9 mouse cellular contexts compared by ENCODE assay signal in the genomic region with DNA sequence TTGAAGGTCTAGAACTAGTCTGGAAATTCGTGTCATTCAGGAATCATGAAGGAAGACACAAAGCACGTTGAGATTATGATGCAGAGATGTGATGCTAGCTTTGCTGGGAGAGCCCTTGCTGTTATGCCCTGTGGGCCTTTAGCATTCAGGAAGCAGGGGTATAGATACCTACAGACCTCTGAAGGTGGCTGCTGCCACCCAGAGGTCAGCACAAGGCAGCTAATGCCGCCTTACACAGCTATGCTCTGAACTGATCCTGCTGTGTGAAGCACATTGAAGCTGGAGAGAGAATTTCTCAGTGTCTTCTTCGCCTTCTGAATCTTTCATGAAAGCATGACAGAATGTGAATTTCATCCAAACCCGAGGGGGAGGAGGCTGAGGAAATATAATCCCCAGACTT. TPM values are rescaled to one million over a fixed set of nuclear protein-coding genes. Genes with fewer than 3 reads are reported as not detected.
DNase-seq lines count a peak whose midpoint lies in the region; TF ChIP-seq lines count a peak whose summit lies in the region.
"Had no signal": no experiment of that assay in that cellular context is flagged by ENCODE, and none has a peak within 500 bp of the region (broad histone marks: within the 10 kb centered on the region; RNA-seq: fewer than 3 reads in every experiment).

No protein-coding gene starts in this region.

- no peak overlapping the region for H3K4me3 ChIP-seq in left cerebral cortex, adult 2 months
- H3K4me3 ChIP-seq in embryonic facial prominence, embryonic 10.5 days: no peak overlapping the region
- H3K4me3 ChIP-seq: liver, embryonic 13.5 days had no signal

- WGBS in embryonic facial prominence, embryonic 10.5 days: 22% methylated on average over 5 of the region's 5 CpGs

- H3K9me3 ChIP-seq in embryonic facial prominence, embryonic 10.5 days: no peaks in the 10 kb centered on the region
- H3K9me3 ChIP-seq: liver, embryonic 13.5 days had no signal

- DNase-seq in adrenal gland, adult 2 months: peak; percentile 4
- no peak for DNase-seq in adrenal gland, postnatal 4 days (ENCODE audit: low spot score in 2 of 2)
- no peak for DNase-seq in left cerebral cortex, adult 2 months (ENCODE audit: extremely low spot score in 1 of 2, low spot score in 2 of 2)
- DNase-seq in left cerebral cortex, adult 8-10 months (ENCODE audit: low spot score in 2 of 2): no peak
- peak; percentile 17 for DNase-seq in Muller cell, postnatal 12 days (ENCODE audit: inconsistent ontology term)
- peak; percentile 11 for DNase-seq in embryonic facial prominence, embryonic 10.5 days (ENCODE audit: low spot score)
- peak; percentile 59 for DNase-seq in naive thymus-derived CD4-positive, alpha-beta T cell, adult 2 months (ENCODE audit: low read depth)
- DNase-seq in ovary, postnatal 10 days (ENCODE audit: low spot score): no peak
- DNase-seq: liver, embryonic 13.5 days had no signal

- no peak overlapping the region for H3K27ac ChIP-seq in left cerebral cortex, adult 2 months
- H3K27ac ChIP-seq in embryonic facial prominence, embryonic 10.5 days (replicated peaks): no peak overlapping the region
- H3K27ac ChIP-seq: liver, embryonic 13.5 days had no signal

- intact Hi-C loops in left cerebral cortex, adult 2 months (cut with DNase I): loop anchor here (5.0 kb wide), 2 partner anchors 198 to 238 kb away; no protein-coding TSS in a partner anchor

- peak; percentile 67 for TF ChIP-seq CTCF in left cerebral cortex, adult 2 months (IDR thresholded peaks at IDR 0.05)

- H3K4me1 ChIP-seq in embryonic facial prominence, embryonic 10.5 days: peaks cover 11% of the 10 kb centered on the region

- H3K36me3 ChIP-seq in embryonic facial prominence, embryonic 10.5 days (replicated peaks): no peaks in the 10 kb centered on the region
- H3K36me3 ChIP-seq: liver, embryonic 13.5 days had no signal

- H3K27me3 ChIP-seq in embryonic facial prominence, embryonic 10.5 days (replicated peaks; ENCODE audit: low read depth, poor library complexity, severe bottlenecking): peaks cover 10% of the 10 kb centered on the region

RNA-seq across cellular contexts. Expression of gene Syne1, which starts 3.7 kb away (rescaled TPM):
- 10 to 100 TPM; 21.0 to 21.2 TPM for total RNA-seq in adrenal gland, adult 2 months (2021)
- polyA plus RNA-seq in adrenal gland, adult 2 months (2012; rRNA removed): 7.1 and 7.7 TPM in 2 replicates
- 10 to 100 TPM; 24.9 to 25.9 TPM for total RNA-seq in adrenal gland, postnatal 4 days (2021)
- 100 to 1,000 TPM; 430 to 445 TPM for total RNA-seq in left cerebral cortex, adult 2 months (2021)
- 100 to 1,000 TPM; 289 to 355 (median 322) TPM for total RNA-seq in left cerebral cortex, adult 8-10 months (2022)
- 2.5 and 2.6 TPM in 2 replicates for polyA plus RNA-seq in embryonic facial prominence, embryonic 10.5 days (2016; fragmentation: Nextera tagmentation; extraction: Ambion mirVana)

RNA-seq across cellular contexts. Expression of gene Myct1, which starts 38.6 kb away (rescaled TPM):
- total RNA-seq in adrenal gland, adult 2 months (2021): 1 to 10 TPM; 1.8 to 5.1 TPM
- polyA plus RNA-seq in adrenal gland, adult 2 months (2012; rRNA removed): 1.9 and 2.7 TPM in 2 replicates
- total RNA-seq in adrenal gland, postnatal 4 days (2021): 1 to 10 TPM; 7.2 to 8.4 TPM
- total RNA-seq in left cerebral cortex, adult 2 months (2021): under 1 TPM; 0.12 to 0.38 TPM
- total RNA-seq in left cerebral cortex, adult 8-10 months (2022): under 1 TPM; 0.28 to 0.53 (median 0.38) TPM
- polyA plus RNA-seq in embryonic facial prominence, embryonic 10.5 days (2016; fragmentation: Nextera tagmentation; extraction: Ambion mirVana): 1.5 and 2.0 TPM in 2 replicates

Comparison
In these comparisons a context has a peak if more than half of its experiments do, and no peak if none do; other contexts are left out.
1. DNase-seq: peak in adrenal gland, adult 2 months (single experiment), Muller cell, postnatal 12 days (single experiment), embryonic facial prominence, embryonic 10.5 days (single experiment) and naive thymus-derived CD4-positive, alpha-beta T cell, adult 2 months (single experiment); none in adrenal gland, postnatal 4 days (0 of 2), left cerebral cortex, adult 2 months (0 of 2), left cerebral cortex, adult 8-10 months (0 of 2) and ovary, postnatal 10 days (single experiment).
2. RNA of gene Syne1, which starts 3.7 kb away (total RNA-seq): 430 to 445 TPM in left cerebral cortex, adult 2 months and 289 to 355 TPM in left cerebral cortex, adult 8-10 months; 24.9 to 25.9 TPM in adrenal gland, postnatal 4 days and 21.0 to 21.2 TPM in adrenal gland, adult 2 months; every median in the first group is over 10 times any median in the second.